Mouse (Mus musculus): Measurements from ENCODE around the gene 4930544G11Rik. TPM values are rescaled to one million over a fixed set of nuclear protein-coding genes. Genes with fewer than 3 reads are reported as not detected.

4930544G11Rik gene
- total RNA-seq (2014; rRNA removed) (not detected in 2 replicates), polyA plus RNA-seq (2015; fragmentation: Nextera tagmentation; extraction: Ambion mirVana) (not detected in 2 replicates)

GRCm38 (mm10) chr6:65952309-65952708, at the start of gene 4930544G11Rik:
Gene 4930544G11Rik, plus strand, starts transcription at chr6:65952609.
- Histone ChIP-seq H3K27ac (ENCODE audit: low read depth, low read length) (no peak within 1 kb of the TSS), H3K4me3 (ENCODE audit: low read depth, low read length) (no peak within 1 kb of the TSS), H3K4me1 (ENCODE audit: insufficient read depth) (no peaks in the 10 kb centered on the region), H3K9ac (no peak within 1 kb of the TSS), H3K27me3 (ENCODE audit: insufficient read depth, low read length) (no peaks in the 10 kb centered on the region), H3K9me3 (ENCODE audit: low read length) (no peaks in the 10 kb centered on the region), H3K36me3 (ENCODE audit: insufficient read depth) (no peaks in the 10 kb centered on the region), H3K4me2 (ENCODE audit: low read depth) (no peak within 1 kb of the TSS)
- DNase-seq (no peak), ATAC-seq (no peak)
- 96% methylated on average over 10 of the region's 10 CpGs for WGBS
- no peak for TF ChIP-seq CTCF (IDR thresholded peaks at IDR 0.05; ENCODE audit: low read depth)

- no peak overlapping the region for H3K4me3 ChIP-seq (ENCODE audit: low read depth, low read length)
- no peaks in the 10 kb centered on the region for H3K9me3 ChIP-seq (ENCODE audit: low read length)
- no peaks in the 10 kb centered on the region for H3K4me1 ChIP-seq (ENCODE audit: insufficient read depth)
- no peak for DNase-seq
- TF ChIP-seq CTCF (IDR thresholded peaks at IDR 0.05; ENCODE audit: low read depth): no peak
- no peaks in the 10 kb centered on the region for H3K27me3 ChIP-seq (ENCODE audit: insufficient read depth, low read length)
- H3K9ac ChIP-seq: no peak overlapping the region
- no peak overlapping the region for H3K27ac ChIP-seq (ENCODE audit: low read depth, low read length)
- no peak for ATAC-seq
- 90% methylated on average over 2 of the region's 2 CpGs for WGBS
- H3K4me2 ChIP-seq (ENCODE audit: low read depth): no peak overlapping the region
- no peaks in the 10 kb centered on the region for H3K36me3 ChIP-seq (ENCODE audit: insufficient read depth)
These were observed 45.7 kb upstream of the 4930544G11Rik start for GRCm38 (mm10) chr6:65906657-65907182.

GRCm38 (mm10) chr6:65915421-65915820, 37.0 kb upstream of the 4930544G11Rik start:
- H3K27me3 ChIP-seq (ENCODE audit: insufficient read depth, low read length): no peaks in the 10 kb centered on the region
- no peaks in the 10 kb centered on the region for H3K4me1 ChIP-seq (ENCODE audit: insufficient read depth)
- no peak overlapping the region for H3K4me2 ChIP-seq (ENCODE audit: low read depth)
- TF ChIP-seq CTCF (IDR thresholded peaks at IDR 0.05; ENCODE audit: low read depth): no peak
- DNase-seq: peak; percentile 9
- 59% methylated on average over 5 of the region's 5 CpGs for WGBS
- H3K4me3 ChIP-seq (ENCODE audit: low read depth, low read length): no peak overlapping the region
- H3K9ac ChIP-seq: no peak overlapping the region
- no peak overlapping the region; the same call in 1 of the 2 replicates for H3K27ac ChIP-seq (ENCODE audit: low read depth, low read length)
- H3K9me3 ChIP-seq (ENCODE audit: low read length): no peaks in the 10 kb centered on the region
- peak; percentile 71 for ATAC-seq
- no peaks in the 10 kb centered on the region for H3K36me3 ChIP-seq (ENCODE audit: insufficient read depth)

DNA sequence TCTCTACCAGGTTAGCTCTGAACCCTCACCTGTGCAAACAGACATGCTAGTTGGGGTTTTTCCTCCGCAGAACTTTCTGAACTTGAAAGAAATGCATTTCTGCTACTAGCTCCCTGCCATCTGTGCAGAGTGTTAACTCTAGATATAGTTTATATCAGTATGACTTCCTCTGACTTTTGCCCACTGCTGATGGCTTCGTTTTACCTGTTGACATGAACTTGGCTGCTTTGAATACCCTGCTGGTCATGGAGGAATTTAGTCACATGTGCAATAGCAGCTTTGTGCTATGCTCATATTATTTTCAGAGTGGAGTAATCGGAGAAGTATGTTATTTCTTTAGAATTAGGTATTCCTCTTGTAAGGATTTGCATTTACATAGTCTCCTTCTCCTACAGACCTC, 30.7 kb upstream of the 4930544G11Rik start:
- Histone ChIP-seq H3K4me1 (ENCODE audit: insufficient read depth) (no peaks in the 10 kb centered on the region), H3K9me3 (ENCODE audit: low read length) (no peaks in the 10 kb centered on the region), H3K36me3 (ENCODE audit: insufficient read depth) (no peaks in the 10 kb centered on the region), H3K4me2 (ENCODE audit: low read depth) (no peak overlapping the region), H3K4me3 (ENCODE audit: low read depth, low read length) (no peak overlapping the region), H3K9ac (no peak overlapping the region), H3K27me3 (ENCODE audit: insufficient read depth, low read length) (no peaks in the 10 kb centered on the region), H3K27ac (ENCODE audit: low read depth, low read length) (no peak overlapping the region)
- 89% methylated on average over 3 of the region's 3 CpGs for WGBS
- no peak for ATAC-seq
- no peak for DNase-seq
- no peak for TF ChIP-seq CTCF (IDR thresholded peaks at IDR 0.05; ENCODE audit: low read depth)

- no peaks in the 10 kb centered on the region for H3K4me1 ChIP-seq (ENCODE audit: insufficient read depth)
- no peaks in the 10 kb centered on the region for H3K9me3 ChIP-seq (ENCODE audit: low read length)
- no peak overlapping the region for H3K9ac ChIP-seq
- 63% methylated on average over 4 of the region's 4 CpGs for WGBS
- H3K27ac ChIP-seq (ENCODE audit: low read depth, low read length): no peak overlapping the region
- DNase-seq (no peak), ATAC-seq (no peak)
- no peak overlapping the region for H3K4me2 ChIP-seq (ENCODE audit: low read depth)
- H3K36me3 ChIP-seq (ENCODE audit: insufficient read depth): no peaks in the 10 kb centered on the region
- no peak overlapping the region for H3K4me3 ChIP-seq (ENCODE audit: low read depth, low read length)
- H3K27me3 ChIP-seq (ENCODE audit: insufficient read depth, low read length): no peaks in the 10 kb centered on the region
- TF ChIP-seq CTCF (IDR thresholded peaks at IDR 0.05; ENCODE audit: low read depth): no peak
These were observed 28.8 kb upstream of the 4930544G11Rik start for GRCm38 (mm10) chr6:65923501-65924084.

DNA sequence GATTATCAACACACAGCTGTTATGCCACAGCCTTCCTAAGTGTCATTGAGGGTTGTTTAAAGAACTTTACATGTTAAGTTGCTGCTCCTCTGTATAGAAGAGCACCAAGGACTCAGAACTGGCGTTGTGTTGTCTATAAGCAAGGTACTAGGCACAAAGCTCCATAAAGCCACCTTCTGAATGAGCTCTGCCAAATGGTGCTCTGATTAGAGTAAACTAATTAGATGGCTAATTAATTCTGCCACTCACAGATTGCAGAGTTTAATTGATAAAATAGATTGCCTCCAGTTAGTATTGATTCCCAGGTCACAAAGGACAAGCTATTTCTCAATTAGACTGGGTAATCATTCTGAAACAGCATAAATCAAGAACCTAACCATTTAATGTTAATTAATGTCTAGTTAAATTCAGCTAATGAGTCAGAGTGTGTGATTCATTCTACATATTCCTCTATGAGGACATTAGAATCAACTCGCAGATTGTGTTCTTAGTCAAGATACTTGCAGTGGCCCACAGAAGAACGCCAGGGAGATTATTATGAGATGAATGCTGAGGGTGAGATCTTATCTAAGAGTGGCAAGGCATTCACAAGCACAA, 26.6 kb upstream of the 4930544G11Rik start:
- no peak overlapping the region for H3K4me3 ChIP-seq (ENCODE audit: low read depth, low read length)
- H3K4me1 ChIP-seq (ENCODE audit: insufficient read depth): no peaks in the 10 kb centered on the region
- no peak overlapping the region for H3K9ac ChIP-seq
- no peaks in the 10 kb centered on the region for H3K9me3 ChIP-seq (ENCODE audit: low read length)
- H3K27me3 ChIP-seq (ENCODE audit: insufficient read depth, low read length): no peaks in the 10 kb centered on the region
- no peaks in the 10 kb centered on the region for H3K36me3 ChIP-seq (ENCODE audit: insufficient read depth)
- H3K4me2 ChIP-seq (ENCODE audit: low read depth): no peak overlapping the region
- DNase-seq (no peak), ATAC-seq (no peak)
- H3K27ac ChIP-seq (ENCODE audit: low read depth, low read length): no peak overlapping the region
- no peak for TF ChIP-seq CTCF (IDR thresholded peaks at IDR 0.05; ENCODE audit: low read depth)
- 25% methylated on average over 3 of the region's 3 CpGs for WGBS

- H3K4me2 ChIP-seq (ENCODE audit: low read depth): no peak overlapping the region
- H3K9me3 ChIP-seq (ENCODE audit: low read length): no peaks in the 10 kb centered on the region
- no peak overlapping the region for H3K27ac ChIP-seq (ENCODE audit: low read depth, low read length)
- H3K4me1 ChIP-seq (ENCODE audit: insufficient read depth): no peaks in the 10 kb centered on the region
- H3K27me3 ChIP-seq (ENCODE audit: insufficient read depth, low read length): no peaks in the 10 kb centered on the region
- H3K36me3 ChIP-seq (ENCODE audit: insufficient read depth): no peaks in the 10 kb centered on the region
- H3K4me3 ChIP-seq (ENCODE audit: low read depth, low read length): no peak overlapping the region
- no peak for ATAC-seq
- no peak for DNase-seq
- no peak overlapping the region for H3K9ac ChIP-seq
- WGBS: 84% methylated on average over 1 of the region's 1 CpGs
- TF ChIP-seq CTCF (IDR thresholded peaks at IDR 0.05; ENCODE audit: low read depth): no peak
These were observed 21.9 kb upstream of the 4930544G11Rik start for GRCm38 (mm10) chr6:65930523-65930922.
